Mouse (Mus musculus) erythroblast, adult 5-6 weeks (primary cell): Measurements from ENCODE around the gene Aldh4a1. TPM values are rescaled to one million over a fixed set of nuclear protein-coding genes. Genes with fewer than 3 reads are reported as not detected.

ENCODE experiments used
- ATAC-seq: replicated peaks from 2 replicates; pipeline ENCODE4 v1.8.0; 2016; ENCODE audit warnings: moderate number of reproducible peaks, mild to moderate bottlenecking, moderate TSS enrichment, inconsistent platforms; ENCODE audit not compliant: poor library complexity, low FRiP score, severe bottlenecking
- total RNA-seq, 2 experiments: library from RNA; stranded (forward) in 1 of 2; stranded (reverse) in 1 of 2; fragments of 150-400 nt in 1 of 2; fragments of 200-764, 138-1000 nt in 1 of 2; gene quantifications; 2 replicates each; pipeline versions ENCODE4 v1.2.3 to v1.2.4; 2015 to 2017; ENCODE audit warnings: low replicate concordance in 2 of 2

Aldh4a1 gene
- total RNA-seq, 2 experiments from 2014 or later: 1.3 to 2.0 TPM

DNA sequence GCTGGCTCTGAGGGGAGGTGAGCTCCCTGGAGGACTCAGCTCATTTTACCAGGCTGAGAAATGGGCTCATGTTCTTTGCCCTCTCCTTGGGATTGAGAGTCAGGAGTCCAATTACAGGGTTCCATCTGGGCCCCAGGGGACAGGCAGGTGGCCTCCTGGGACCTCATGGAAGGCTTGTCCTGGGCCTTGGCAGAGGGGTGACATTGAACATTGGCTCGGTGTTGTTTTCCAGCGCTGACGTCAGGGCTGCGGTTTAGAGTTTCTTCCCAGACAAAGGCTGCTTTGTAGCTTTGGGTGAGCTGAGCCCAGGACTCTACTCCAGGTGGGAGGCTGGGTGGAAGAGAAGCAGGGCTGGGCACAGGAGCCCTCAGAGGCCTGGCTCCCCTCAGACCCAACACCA, 34.9 kb upstream of the Aldh4a1 start:
- no peak for ATAC-seq

DNA sequence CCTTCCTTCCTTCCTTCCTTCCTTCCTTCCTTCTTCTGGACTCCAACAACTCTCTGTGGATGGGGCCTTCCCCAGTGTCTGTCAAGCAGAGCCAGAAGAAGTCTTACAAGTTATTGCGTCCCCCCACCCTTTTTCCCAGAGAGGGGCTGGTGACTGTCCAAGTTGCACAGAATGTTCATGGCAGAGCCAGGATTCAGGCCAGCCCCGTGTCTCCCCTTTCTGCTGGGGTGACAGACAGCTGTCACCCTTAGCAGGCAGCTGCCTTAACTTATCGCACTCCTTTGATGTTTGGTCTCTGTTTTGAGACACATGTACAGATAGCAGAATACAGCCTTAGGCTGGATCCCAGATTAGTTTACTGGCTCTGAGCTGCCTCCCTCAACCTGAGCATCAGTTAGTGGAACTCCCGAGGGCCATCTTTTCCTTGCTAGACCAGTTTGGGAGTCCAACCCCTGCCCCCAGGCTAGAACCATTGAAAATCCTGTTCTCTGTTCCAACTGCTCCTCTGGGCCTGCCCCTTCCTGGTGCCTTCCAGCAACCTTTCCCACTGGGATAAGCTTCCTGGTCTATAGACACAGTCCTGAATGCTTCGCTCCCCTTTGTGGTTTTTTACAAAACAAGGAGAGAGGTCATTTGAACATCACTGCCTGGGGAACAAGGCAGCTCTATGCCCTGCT, 33.2 kb upstream of the Aldh4a1 start:
- no peak for ATAC-seq

DNA sequence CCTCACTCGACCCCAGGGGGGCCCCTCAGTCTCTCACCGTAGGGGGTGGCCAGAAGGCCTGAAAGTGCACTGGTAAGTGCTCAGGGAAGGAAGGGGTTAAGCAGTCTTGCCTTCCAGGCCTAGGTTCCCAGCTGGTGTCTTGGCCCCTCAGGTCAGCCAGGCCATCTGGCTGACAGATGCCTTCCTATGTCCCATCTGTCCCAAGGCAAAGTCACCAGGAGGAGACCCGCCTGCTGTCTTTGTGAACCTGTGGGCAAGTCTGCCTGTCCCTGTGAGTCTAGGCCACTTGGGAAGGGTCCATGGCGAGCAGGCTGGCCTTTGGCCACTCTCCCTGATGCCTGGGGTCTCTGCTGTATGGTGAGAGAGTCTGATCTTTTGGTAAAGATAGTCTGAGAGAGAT, 32.2 kb upstream of the Aldh4a1 start:
- no peak for ATAC-seq

DNA sequence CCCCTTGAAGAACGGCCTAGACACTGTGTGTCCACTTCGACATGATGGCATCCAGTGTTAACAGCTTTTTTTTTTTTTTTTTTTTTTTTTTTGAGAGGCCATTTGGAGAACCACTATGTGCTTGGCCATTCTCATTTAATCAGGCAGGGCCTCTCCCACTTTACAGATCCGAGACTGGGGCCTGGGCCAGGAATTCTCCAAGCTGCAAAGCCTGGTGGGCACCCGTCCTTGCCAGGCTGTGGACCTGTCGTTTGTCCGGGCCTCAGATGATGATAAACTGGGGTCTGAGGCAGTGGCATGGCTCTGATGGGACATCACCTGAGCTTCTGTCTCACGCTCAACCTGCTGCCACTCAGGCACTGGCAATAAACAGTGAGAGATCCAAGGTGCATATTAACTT, 29.8 kb upstream of the Aldh4a1 start:
- ATAC-seq: no peak

DNA sequence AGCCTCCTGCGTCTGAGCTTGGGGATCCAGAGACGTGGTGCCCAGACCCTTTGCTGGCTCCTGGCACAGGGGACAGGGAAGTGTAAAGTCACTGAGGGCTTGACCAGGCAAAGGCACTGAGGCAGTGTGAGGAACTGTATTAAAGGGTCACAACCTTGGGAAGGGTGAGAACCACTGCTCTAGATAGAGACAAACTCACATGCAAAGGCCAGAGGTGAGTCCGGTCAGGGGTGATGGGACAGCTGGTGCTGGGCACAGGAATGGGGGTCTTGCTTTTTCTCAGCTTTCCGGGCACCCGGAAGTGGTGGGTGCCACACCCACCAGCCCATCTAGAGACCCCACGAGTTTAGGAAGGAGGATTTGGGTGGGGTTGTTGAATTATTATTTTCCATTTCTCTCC, 29.3 kb upstream of the Aldh4a1 start:
- no peak for ATAC-seq

DNA sequence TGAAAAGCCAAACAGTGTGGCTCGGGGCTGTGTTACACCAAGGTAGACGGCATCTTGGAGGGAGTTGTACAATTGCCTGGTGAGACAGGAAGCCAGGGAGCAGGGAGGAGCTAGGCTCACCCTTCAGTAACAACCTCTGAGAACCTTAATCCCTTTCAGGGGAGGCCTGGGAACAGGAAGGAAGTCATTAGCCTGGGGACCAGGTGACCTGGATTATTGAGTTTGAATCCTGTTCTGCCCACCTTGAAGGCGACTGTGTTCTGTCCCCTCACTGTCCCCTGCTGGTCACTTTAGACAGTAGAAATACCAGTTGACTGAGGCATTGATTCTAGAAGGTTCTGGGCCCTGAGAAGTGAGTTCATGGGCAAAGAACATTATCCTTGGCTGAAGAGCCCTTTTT, 28.6 kb upstream of the Aldh4a1 start:
- ATAC-seq: no peak

DNA sequence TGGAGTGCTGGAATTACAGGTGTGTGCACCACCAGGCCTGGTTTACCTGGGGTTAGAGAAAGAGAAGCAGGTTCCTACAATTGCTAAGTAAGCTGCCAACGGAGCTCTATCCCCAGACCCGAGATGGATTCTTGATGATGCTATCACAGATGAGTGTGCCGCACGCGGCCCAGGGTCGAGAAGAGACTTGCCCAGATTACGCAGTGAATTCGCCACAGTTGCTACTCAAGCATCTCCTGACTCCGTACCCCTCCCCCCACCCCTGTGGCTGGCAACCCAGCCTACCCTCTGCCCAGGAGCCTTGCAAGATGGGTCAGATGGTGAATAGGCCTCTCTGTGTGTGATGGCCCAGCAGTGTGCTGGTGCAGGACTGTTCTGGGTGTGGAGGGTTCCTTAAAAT, 26.0 kb upstream of the Aldh4a1 start:
- no peak for ATAC-seq

DNA sequence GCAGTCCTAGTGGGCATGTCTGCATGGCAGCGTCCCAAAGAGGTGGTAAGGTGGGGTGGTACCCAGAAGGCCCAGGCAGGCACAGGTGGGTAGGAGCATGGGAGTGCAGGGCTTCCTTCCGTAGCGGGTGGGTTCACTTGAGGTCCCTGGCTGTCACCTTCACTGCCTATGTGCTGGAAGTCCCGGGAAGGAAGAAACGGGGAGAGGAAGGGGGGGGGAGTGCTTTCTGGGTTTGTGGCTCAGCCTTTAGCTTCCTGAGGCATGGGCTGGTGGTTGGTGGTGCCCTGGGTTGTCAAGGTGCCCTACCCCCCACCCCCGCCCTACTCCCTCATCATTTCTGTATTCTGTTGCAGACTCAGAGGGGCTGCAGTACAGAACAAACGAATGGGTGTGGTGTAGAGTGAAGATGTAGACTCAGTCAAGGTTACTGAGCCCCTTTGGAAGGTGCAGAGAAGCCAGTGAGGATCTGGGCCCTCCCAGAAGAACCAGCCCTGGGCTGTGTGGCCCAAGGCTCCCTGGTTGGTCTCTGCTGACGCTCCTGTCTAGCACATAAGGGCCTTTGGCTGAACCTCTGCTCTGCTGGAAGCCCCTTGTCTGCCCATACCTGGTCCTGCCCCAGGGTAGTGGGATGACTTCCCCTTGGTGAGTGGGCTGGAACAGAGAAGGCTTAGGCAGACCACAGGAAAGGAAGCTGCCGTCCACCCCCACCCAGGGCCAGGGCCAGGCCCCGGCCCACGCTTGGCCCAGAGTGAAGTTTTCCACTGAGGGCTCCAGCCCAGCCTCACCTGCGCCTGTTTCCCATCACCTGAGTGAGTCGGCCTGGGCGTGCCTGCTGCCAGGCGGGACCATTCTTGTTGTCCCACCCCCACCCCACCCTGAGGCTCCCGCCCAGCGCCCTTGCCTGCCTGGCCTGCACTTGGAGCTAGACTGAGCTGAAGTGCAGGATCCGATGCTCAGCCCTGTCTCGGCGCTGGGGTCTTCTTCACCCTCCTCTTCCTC, 25.1 kb upstream of the Aldh4a1 start:
- no peak for ATAC-seq

DNA sequence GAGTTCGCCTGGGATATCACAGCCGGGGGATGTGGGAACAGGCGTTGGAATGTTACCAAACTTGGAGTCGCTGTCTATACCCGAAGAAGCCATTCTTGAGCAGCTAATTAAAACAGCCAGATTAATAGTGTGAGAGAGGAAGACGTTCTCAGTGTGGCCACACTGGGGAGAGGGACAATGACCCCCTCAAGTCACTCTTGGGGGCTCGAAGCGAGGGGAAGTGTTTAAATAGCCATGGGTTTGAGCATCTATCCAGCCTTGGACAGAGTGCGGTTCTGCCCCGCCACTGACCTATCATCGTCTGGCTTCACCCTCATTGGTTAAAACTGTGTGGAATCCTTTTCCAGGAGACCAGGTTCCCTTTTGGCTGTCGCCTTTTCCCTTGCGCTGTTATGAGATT, 24.3 kb upstream of the Aldh4a1 start:
- ATAC-seq: no peak

DNA sequence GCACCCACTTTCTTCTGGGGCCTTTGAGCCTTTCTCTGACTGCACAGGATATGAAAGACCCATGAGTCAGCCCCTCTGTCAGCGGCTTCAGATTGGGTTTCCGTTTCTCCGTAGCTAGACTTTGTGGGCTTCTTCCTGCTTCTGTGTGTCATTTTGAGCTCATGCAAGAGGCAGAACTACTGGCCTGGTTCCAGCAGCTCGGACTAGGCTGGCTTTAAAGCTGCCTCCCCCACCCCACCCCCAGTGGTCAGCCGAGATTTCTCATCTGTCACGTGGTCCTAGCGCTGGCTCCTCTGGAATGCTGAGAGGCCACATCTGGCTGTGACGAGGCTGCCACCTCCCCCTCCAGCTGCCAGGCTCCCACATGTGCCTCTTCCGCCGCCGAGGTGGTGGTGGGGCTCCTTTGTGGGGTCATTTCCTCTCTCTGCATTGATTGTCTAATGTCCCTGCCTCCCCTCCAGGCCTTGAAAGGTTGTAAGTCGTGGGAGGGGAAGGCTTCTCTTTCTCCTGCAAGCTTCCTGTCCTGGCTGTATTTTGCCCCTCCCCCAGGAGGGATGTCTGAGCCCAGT, 23.6 kb upstream of the Aldh4a1 start:
- no peak for ATAC-seq

DNA sequence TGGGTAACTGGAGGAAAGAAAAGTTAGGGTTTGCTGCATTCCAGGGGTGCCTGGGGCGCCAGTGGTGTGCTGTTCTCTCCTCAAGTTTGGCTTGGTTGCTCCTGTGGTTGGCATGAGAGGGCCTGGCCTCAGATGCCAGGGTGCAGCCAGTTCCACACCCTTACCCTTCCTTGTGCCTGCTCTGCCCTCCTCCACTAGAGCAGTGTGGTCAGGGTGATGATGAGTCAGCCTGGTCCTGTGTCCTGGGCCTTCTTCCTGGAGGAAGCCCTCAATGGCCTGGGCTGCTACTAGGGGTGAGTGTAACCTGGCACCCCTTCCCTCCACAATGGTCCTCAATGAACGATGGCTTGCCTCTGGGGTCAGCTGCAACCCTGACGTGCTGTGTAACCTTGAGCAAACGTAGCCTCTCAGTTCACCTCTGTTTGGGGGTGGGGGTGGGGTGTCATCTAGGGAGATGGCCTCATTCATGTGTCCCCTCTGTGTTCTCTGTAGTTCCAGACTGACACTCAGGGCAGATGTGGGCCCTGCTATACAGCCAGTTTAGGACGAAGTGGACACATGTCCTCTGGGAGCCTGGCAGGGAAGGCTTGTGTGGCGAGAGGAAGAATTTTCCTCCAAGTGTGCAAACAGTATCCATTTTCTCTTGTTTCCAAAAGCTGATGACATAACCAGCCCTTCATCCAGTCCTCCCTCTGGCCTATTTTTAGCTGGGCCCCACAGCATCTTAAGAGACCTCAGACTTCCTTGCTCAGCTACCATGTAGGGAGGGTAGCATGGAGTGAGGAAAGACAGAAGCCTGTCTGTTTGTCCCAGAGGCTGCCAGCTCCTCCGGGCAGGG, 20.9 kb upstream of the Aldh4a1 start:
- ATAC-seq: no peak

DNA sequence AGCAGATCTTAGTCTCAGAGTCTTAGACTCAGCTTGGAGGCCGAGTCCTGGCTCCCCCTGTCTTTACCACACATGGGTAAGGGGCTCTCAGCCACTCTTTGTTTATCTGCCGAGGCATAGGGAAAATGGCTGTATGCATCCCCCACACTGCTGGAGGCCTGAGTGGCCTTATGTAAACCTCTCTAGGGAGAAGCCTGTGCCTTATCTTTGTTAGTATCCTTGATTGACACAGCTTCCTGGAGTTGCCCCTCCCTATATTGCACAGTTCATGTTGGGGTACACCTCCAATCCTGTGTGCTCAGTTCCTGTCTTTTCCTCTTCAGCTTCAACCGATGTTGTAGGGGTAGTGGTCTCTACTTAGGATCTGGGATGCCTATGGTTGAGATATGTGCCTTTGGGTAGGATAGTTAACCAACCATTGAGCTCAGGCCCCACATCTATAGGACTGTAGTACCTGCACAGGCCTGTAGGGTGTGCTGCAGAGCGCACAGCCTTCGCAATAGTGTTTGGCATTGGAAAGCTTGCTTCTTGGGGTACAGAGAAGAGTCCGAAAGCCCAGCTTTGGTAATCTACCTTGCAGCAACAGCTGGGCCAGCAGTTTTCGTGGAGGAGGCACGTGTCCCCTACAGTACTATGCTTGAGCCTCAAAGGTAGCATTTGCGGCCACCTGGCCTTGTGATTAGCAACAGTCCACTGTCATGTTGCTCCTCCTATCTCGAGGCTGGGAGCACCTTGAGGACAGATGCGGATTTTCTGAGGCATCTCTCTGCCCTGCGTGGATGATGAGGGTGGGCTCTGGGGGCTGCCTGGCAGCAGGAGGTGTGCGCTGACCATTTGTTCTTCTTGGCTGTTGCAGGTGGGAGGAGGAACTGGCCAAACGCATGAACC, 20.1 kb upstream of the Aldh4a1 start, which contains the start of gene Gm21969:
Gene Gm21969 (plus strand): TSS at position 830 of the 888 bp plus-strand sequence.
- peak; percentile 84 for ATAC-seq

DNA sequence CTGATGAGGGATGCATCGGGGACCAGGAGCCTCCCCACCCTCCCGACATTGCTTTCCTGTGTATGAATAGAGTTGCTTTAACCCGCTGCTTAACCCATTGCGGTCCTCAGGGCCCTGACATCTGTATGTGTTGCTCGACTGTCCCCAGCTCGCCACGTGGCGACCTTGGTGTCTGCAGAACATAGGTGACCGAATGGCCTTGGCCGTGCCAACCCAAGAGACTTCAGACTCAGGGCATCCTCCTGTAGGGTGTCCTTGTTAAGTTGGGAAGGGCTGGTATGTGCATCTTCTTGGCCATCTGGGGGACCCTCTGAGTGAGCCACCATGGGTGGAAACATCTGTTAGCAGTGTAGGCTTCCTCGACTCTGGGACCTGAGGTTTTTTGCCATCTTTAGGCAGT, 17.4 kb upstream of the Aldh4a1 start:
- ATAC-seq: no peak

DNA sequence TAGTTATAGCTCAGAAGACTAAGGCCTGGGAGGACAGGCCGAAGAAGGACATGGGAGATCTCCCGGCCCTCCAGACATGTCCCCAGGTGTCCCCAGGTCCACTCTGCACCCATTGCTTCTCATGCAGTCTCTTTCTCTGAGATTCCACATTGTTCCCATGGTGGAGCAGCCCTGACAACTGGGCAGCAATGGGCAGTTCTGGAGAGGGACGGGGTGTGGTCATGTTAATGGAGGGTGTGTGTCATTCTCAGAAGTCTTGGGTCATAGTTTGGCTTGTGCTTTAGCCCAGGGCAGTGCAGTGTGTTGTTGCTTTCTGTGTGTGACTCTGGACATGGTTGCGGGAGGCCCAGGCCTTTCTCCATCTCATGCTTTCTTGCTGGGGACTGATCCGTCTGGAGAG, 15.9 kb upstream of the Aldh4a1 start:
- no peak for ATAC-seq

DNA sequence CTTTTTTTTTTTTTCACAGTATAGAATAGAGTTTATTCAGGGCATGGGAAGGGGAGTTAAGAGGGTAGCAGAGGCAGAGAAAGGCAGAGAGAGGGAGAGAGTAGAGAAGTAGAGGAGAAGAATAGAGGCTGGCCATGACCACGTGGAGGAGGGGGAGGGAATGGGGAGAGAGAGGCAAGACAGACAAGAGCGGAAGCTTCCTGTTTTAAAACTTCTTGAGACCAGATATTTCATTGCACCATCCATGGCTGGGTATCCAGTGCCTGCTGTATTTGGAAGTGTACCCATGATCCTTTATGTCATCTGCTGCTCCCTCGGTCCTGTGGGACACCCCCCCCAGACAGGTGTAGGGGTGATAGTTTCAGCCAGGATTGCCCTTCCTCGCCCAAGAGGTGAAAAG, 13.7 kb upstream of the Aldh4a1 start:
- ATAC-seq: no peak

DNA sequence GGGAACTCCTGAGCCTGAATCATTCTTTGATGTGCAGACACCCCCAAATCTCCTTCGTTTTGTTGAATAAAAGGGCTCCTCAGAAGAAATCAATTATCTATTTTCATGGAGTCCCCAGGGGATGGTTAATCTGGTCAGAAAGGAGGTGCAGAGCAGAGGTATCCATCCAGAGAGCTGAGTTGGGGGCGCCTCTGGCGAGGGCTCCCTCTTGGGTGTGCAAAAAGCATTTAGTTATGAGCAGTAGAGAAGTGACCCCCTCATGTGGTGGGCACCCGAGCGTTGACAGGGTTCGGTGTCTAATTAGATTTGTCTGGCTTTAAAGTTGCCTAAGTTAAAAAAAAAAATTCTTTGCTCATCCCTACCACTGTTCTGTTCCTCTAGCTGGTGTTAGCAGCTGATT, 11.7 kb upstream of the Aldh4a1 start:
- no peak for ATAC-seq

DNA sequence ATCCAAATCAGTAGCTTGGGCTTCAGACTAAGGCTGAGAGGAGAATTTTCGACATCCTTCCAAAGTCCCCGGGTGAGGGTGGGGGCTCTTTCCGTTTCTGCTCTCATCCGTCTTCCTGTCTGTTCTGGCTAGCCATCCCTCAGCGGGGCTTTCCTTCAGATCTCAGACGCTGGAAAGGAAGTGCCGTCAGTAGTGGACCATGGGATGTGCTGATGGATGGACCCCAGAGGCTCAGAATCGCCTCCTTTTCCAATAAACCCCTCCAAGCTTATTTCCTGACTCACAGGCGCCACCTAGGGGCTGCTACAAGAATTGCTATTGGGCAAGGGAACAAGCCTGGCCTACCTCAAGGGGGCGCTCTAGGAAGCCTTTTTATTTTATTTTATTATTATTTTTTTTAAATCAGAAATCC, 11.1 kb upstream of the Aldh4a1 start:
- no peak for ATAC-seq

DNA sequence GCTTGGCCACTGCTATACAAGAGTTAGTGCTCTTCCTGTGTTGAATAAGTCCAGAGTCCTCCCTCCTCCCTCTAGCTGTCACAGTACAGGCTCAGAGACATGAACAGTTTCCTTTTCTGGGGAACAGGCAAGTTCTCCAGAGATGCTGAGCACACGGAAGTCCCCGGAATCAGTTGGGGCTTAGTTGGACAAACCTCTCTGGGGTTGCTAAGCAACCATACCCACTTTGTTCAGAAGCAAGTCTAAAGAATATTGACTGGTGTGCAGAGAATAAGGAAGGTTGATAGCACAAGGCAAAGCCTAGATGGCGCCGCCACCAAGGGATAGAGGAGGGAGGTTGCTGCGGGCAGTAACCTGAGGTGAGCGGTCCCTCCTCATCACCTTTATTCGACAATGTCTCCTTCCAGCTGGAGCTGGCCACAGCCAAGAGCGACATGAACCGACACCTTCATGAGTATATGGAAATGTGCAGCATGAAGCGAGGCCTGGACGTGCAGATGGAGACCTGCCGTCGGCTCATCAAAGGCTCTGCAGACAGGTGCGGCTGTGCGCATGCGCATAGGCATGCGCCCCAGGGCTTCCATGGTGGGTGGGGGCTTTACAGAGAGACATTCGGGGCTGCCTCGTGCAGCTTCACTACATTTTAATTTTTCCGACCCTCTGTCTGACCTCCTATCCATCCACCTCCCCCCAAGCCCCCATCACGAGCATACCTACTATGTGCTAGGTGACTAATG, 8.0 kb upstream of the Aldh4a1 start:
- no peak for ATAC-seq
